Mouse (Mus musculus) heart, embryonic 16.5 days (tissue): ENCODE data around the gene Myo1d. TPM values are rescaled to one million over a fixed set of nuclear protein-coding genes. Genes with fewer than 3 reads are reported as not detected.

Experiments
- ATAC-seq: fragments of 200-750 bp; cut with Nextera tagmentation; replicated peaks from 2 replicates; pipeline ENCODE4 v1.8.0; 2017; ENCODE audit warnings: moderate number of reproducible peaks; ENCODE audit not compliant: insufficient read depth, low FRiP score; ENCODE audit errors: extremely low read depth
- H3K27ac ChIP-seq: fragments of 300-500 bp; sonication (generic); 2 replicates; pipeline ENCODE4 v1.5.1; 2014; ENCODE audit warnings: mild to moderate bottlenecking, low read length, control low read depth, moderate library complexity
- H3K27me3 ChIP-seq: fragments of 300-500 bp; sonication (generic); 2 replicates; pipeline ENCODE4 v1.6.1; 2014; ENCODE audit warnings: low read length, mixed read lengths; ENCODE audit not compliant: control insufficient read depth, insufficient read depth
- H3K36me3 ChIP-seq: fragments of 300-500 bp; sonication (generic); 2 replicates; pipeline ENCODE4 v1.6.1; 2014; ENCODE audit not compliant: control insufficient read depth, insufficient read depth
- H3K4me1 ChIP-seq: fragments of 300-500 bp; sonication (generic); 2 replicates; pipeline ENCODE4 v1.6.1; 2014; ENCODE audit warnings: low read length, mixed read lengths; ENCODE audit not compliant: control insufficient read depth, insufficient read depth
- H3K4me2 ChIP-seq: fragments of 300-500 bp; sonication (generic); 2 replicates; pipeline ENCODE4 v1.6.1; 2014; ENCODE audit warnings: low read depth, mild to moderate bottlenecking, control low read depth, low read length
- H3K4me3 ChIP-seq: fragments of 300-500 bp; sonication (generic); 2 replicates; pipeline ENCODE4 v1.5.1; 2014; ENCODE audit warnings: mild to moderate bottlenecking, control low read depth, low read length
- H3K9ac ChIP-seq: fragments of 300-500 bp; sonication (generic); 2 replicates; pipeline ENCODE4 v1.6.1; 2014; ENCODE audit warnings: low read length, control low read depth
- H3K9me3 ChIP-seq: fragments of 300-500 bp; sonication (generic); replicated peaks from 2 replicates; pipeline ENCODE4 v1.6.1; 2016; ENCODE audit warnings: low read length; ENCODE audit not compliant: control insufficient read depth
- WGBS: fragments of 180-500 bp; shearing (Covaris S2); extraction: QIAGEN DNeasy Blood & Tissue Kit; methylation state at CpG from one replicate; pipeline ENCODE4 v1.1.7; 2014; 5-methylcytosine and 5-hydroxymethylcytosine counted together
- polyA plus RNA-seq: library from polyadenylated mRNA; unstranded; fragments of >200 nt; fragmentation: Nextera tagmentation; extraction: Ambion mirVana; gene quantifications from 2 replicates; pipeline ENCODE4 v1.2.1, GENCODE M21; 2015

Gene Myo1d
- polyA plus RNA-seq, 1 experiment from 2014 or later: 7.5 TPM

DNA sequence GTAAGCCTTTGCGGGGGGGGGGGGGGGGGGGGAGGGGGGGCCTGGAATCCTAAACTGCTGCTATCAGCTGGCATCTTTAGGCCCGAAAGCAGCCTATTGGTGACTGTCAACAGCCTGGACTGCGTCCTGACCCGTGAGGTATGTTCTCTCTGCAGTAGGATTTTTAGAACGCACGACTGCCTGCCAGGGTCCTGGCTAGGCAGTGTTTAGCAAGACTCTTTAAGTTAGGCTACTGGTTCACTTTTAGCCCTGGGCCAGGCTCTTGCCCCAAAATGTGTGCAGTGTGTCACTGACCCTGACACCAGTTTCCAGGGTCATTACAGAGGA is 29.8 kb upstream of the Myo1d start:
- Histone ChIP-seq H3K36me3 (peaks cover 12% of the 10 kb centered on the region), H3K4me3 (peak overlapping the region; percentile 58), H3K4me1 (peaks cover 12% of the 10 kb centered on the region), H3K9ac (peak overlapping the region; percentile 82), H3K4me2 (peak overlapping the region; percentile 84), H3K9me3 (no peaks in the 10 kb centered on the region), H3K27me3 (no peaks in the 10 kb centered on the region), H3K27ac (peak overlapping the region; percentile 83)
- 34% methylated on average over 5 of the region's 6 CpGs for WGBS
- peak; percentile 37; the same call in 1 of the 2 replicates for ATAC-seq

DNA sequence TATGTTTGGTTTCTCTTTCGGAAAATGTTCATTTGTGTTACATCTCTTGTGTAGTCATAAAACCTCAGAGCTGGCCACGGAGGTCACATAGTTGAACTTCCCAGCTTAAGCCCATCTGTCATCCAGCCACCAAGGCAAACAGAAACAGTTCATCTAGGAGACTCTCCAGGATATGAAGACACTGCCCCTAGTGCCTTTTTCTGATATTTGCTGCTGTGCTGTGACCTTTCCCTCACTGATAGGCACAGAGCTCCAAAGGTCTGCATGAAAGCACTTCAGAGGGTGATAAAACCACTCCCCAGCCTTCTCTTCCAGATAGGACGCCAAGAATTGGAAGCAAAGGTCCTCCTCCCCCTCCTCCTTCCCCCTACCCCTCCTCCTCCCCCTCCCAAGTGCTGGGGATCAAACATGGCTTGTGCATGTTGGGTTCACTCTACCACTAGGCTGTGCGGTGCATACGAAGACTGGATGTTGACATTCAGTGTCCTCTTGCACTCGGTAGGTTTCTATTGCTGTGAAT is 28.8 kb upstream of the Myo1d start:
- Histone ChIP-seq H3K9ac (no peak overlapping the region), H3K4me1 (peaks cover 12% of the 10 kb centered on the region), H3K4me2 (no peak overlapping the region), H3K27ac (no peak overlapping the region), H3K27me3 (no peaks in the 10 kb centered on the region), H3K36me3 (peaks cover 2% of the 10 kb centered on the region; the same call in 1 of the 2 replicates), H3K9me3 (no peaks in the 10 kb centered on the region), H3K4me3 (no peak overlapping the region)
- ATAC-seq: no peak
- WGBS: 53% methylated on average over 6 of the region's 6 CpGs

DNA sequence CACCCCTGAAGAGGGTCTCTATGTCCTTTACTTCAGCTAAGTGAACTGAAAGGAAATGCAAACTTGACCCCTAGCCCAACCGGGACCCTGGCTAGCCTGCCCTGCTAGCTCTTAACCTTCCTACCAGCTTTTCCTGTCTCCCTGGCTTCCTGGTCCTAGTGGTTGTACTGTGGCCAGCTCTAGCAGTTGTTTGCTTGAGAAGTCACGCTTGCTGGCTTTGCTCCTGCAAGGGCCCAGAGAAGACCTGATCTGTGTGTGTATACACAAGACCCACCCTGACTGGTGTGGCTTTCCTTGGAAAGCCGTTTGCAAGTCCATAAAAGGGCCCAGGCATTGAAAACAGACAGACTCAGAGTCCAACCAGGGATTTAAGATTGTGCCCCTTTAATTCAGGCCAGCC is 22.9 kb upstream of the Myo1d start:
- H3K9ac ChIP-seq: no peak overlapping the region
- H3K4me2 ChIP-seq: no peak overlapping the region
- no peak overlapping the region for H3K4me3 ChIP-seq
- no peaks in the 10 kb centered on the region for H3K36me3 ChIP-seq
- H3K4me1 ChIP-seq: no peaks in the 10 kb centered on the region
- ATAC-seq: no peak
- H3K9me3 ChIP-seq: no peaks in the 10 kb centered on the region
- H3K27ac ChIP-seq: 0 out of 2 replicates have a peak overlapping the region, but pooled peaks have one; percentile 12
- H3K27me3 ChIP-seq: no peaks in the 10 kb centered on the region
- 40% methylated on average over 3 of the region's 3 CpGs for WGBS

DNA sequence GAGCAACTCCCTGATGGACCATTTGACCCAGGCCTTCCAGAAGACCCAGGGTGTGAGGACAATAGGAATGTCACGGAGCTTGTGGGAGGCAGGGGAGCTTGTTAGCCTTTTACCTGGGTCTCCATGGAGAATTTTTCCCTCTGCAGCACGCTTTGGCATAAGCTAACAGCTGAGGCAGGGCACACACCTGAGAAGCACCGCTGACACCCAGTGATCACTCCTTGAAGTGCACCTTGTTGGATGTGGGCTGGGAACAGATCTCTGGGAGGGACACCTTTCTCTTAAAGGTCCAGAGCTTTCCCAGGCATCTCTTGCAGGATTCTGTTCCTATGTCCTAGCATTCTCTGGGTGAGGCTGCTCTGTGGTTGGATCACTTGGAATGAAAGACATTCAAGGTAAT is 20.2 kb upstream of the Myo1d start:
- no peak overlapping the region for H3K4me3 ChIP-seq
- no peak overlapping the region for H3K9ac ChIP-seq
- H3K27ac ChIP-seq: no peak overlapping the region
- H3K9me3 ChIP-seq: no peaks in the 10 kb centered on the region
- H3K36me3 ChIP-seq: no peaks in the 10 kb centered on the region
- H3K4me1 ChIP-seq: no peaks in the 10 kb centered on the region
- no peak for ATAC-seq
- H3K27me3 ChIP-seq: no peaks in the 10 kb centered on the region
- WGBS: 37% methylated on average over 3 of the region's 3 CpGs
- H3K4me2 ChIP-seq: no peak overlapping the region

DNA sequence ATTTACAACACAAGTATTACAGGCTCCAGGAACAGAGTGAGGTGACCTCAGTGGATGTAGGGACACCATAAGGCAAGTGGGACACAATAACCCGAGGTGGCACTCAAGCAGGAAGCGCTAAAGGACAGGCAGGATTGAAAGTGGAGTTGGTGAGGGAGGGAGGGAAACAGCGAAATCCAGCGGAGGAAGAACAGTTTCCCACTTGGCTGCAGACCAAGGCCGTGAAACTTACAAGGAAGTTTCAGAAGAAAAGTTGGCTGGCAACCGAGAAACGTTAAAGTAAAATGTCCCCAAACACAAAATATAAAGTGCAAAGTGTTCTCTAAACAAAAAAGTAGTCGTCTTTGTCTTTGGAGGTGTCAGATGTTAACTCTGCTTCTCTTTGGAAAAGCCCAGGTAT is 15.6 kb upstream of the Myo1d start:
- no peak for ATAC-seq
- WGBS: 40% methylated on average over 8 of the region's 8 CpGs
- no peaks in the 10 kb centered on the region for H3K9me3 ChIP-seq
- no peak overlapping the region for H3K9ac ChIP-seq
- no peak overlapping the region for H3K27ac ChIP-seq
- no peaks in the 10 kb centered on the region for H3K4me1 ChIP-seq
- no peaks in the 10 kb centered on the region for H3K27me3 ChIP-seq
- no peak overlapping the region for H3K4me3 ChIP-seq
- H3K36me3 ChIP-seq: no peaks in the 10 kb centered on the region
- H3K4me2 ChIP-seq: no peak overlapping the region

DNA sequence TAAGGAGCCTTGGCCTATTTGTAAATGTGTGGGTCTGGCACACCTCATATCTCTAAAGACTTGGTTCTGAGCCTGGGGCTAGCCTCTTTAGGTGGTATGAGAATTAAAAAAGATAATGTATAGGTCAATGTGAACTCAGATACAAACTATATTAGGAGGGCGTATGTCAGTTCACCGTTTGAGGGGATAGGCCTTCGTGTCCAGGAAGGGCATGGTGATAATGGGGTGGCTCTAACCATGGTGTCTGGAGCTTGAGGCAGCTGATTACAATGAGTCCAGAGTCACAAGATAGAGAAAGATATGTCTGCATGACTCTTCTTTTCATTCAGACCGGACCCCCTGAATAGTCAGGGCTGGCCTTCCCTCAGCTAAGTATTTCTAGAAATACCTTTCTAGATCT is 14.5 kb upstream of the Myo1d start:
- H3K9ac ChIP-seq: no peak overlapping the region
- H3K4me2 ChIP-seq: no peak overlapping the region
- WGBS: 91% methylated on average over 4 of the region's 4 CpGs

DNA sequence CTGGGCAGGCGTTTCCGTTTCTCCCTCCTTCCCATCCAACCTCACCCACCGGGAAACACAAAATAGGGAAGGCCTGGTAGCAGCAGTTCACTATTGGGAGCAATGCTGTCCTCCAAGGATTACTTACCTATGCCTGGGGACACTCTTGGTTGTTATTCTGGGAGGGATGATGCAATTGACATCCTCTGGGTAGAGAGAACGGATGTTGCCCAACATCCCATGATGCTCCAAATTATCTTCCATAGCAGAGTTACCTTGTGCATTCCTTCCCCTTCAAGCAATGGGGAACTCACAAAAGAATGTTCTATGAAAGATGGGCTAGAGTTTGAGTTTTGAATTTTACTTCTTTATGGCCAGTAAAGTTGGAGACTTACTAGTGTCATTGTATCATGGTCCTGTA is 13.6 kb upstream of the Myo1d start:
- no peak for ATAC-seq
- WGBS: 83% methylated on average over 4 of the region's 4 CpGs
- Histone ChIP-seq H3K27me3 (no peaks in the 10 kb centered on the region), H3K4me2 (no peak overlapping the region), H3K4me3 (no peak overlapping the region), H3K36me3 (no peaks in the 10 kb centered on the region), H3K27ac (no peak overlapping the region), H3K4me1 (no peaks in the 10 kb centered on the region), H3K9me3 (no peaks in the 10 kb centered on the region), H3K9ac (no peak overlapping the region)

More for the DNA sequence above, 14.5 kb upstream of the Myo1d start:
- no peak for ATAC-seq
- no peaks in the 10 kb centered on the region for H3K9me3 ChIP-seq
- H3K4me3 ChIP-seq: no peak overlapping the region
- no peaks in the 10 kb centered on the region for H3K27me3 ChIP-seq
- no peaks in the 10 kb centered on the region for H3K4me1 ChIP-seq
- no peak overlapping the region for H3K27ac ChIP-seq
- no peaks in the 10 kb centered on the region for H3K36me3 ChIP-seq

DNA sequence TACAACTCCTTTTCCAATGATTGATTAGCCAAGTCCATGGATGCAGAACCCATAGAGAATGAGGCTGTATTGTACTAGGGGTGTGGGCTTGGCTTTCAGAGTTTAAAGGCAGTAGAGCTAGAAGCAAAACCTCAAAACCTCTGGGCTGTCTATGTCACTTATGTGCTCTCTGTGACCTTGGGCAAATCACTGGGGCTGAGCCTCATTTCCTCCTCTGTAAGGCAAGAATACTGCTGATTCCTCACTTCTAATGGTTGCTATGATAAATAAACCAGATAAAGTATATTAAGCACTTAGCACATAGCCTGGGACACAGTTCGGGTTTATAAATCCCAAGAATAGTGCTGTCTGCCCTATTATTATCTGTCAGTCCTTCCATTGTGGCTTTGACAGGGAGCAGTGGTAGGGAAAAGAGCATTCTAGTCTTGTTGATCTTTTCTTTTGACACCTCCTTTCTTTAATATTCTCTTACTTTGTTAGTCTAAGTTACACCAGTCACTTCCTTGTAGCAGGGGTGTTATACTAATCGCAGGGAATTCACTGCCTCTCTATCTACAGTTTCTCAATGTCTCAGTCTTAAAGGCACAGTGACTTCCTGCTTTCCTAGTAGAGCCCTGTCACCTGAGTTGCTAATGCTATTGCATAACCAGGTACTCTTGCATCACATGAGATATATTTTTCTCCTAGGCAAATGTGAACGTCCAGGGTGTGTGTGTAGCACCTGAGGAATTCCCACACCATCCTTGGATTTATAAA is 12.0 kb upstream of the Myo1d start:
- H3K9ac ChIP-seq: no peak overlapping the region
- WGBS: 40% methylated on average over 3 of the region's 3 CpGs
- no peak overlapping the region for H3K4me3 ChIP-seq
- no peaks in the 10 kb centered on the region for H3K4me1 ChIP-seq
- H3K27ac ChIP-seq: no peak overlapping the region
- no peaks in the 10 kb centered on the region for H3K36me3 ChIP-seq
- no peaks in the 10 kb centered on the region for H3K27me3 ChIP-seq
- ATAC-seq: no peak
- no peaks in the 10 kb centered on the region for H3K9me3 ChIP-seq
- no peak overlapping the region for H3K4me2 ChIP-seq

DNA sequence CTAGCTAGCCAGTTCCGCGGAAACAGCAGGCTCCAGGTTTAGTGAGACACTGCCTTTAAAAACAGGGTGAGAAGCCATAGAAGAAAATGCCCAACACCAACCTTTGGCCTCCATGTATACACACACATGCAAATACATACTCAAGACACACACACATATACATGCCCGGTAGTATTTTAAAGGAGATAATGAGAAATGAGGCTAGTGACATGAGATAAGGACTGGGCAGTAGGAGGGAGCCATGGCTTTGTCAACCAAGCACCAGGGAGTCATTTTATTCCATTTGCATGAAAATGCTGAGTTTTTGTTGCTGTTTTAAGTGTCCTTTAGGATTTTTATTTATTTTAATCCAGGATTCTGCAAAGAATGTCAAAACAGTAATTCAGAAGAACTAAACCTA is 10.6 kb upstream of the Myo1d start:
- H3K9ac ChIP-seq: no peak overlapping the region

More for the DNA sequence above, 10.6 kb upstream of the Myo1d start:
- ATAC-seq: no peak
- Histone ChIP-seq H3K27ac (no peak overlapping the region), H3K9me3 (no peaks in the 10 kb centered on the region), H3K4me1 (no peaks in the 10 kb centered on the region), H3K27me3 (no peaks in the 10 kb centered on the region), H3K4me2 (no peak overlapping the region), H3K4me3 (no peak overlapping the region), H3K36me3 (no peaks in the 10 kb centered on the region)
- 75% methylated on average over 3 of the region's 3 CpGs for WGBS
